Mouse (Mus musculus): ENCODE data around the gene Hps1.
"Not testable (repeated sequence)": the region's sequence is repeated elsewhere in the genome, so short reads cannot be mapped to it uniquely, and the experiment has no call there.

Hps1 gene

GRCm38 (mm10) chr19:42779531-42780155, at the start of gene Hps1:
TSS of gene Hps1 (minus strand) at chr19:42779978.
- DNase-seq (ENCODE audit: low spot score in 2 of 2) = peak; percentile 86 to 93

- DNase-seq (ENCODE audit: low spot score in 2 of 2) = no peak
These were observed 49.4 kb upstream of the Hps1 start for GRCm38 (mm10) chr19:42829196-42829595.

GRCm38 (mm10) chr19:42827843-42828242, 48.1 kb upstream of the Hps1 start:
- DNase-seq (ENCODE audit: low spot score in 2 of 2) = no peak

GRCm38 (mm10) chr19:42820109-42820508, 40.3 kb upstream of the Hps1 start:
- no peak for DNase-seq (ENCODE audit: low spot score in 2 of 2)

- DNase-seq (ENCODE audit: low spot score in 2 of 2) = no peak
These were observed 38.0 kb upstream of the Hps1 start for GRCm38 (mm10) chr19:42817761-42818160.

GRCm38 (mm10) chr19:42816261-42816660, 36.5 kb upstream of the Hps1 start:
- DNase-seq (ENCODE audit: low spot score in 2 of 2) = no peak

- no peak for DNase-seq (ENCODE audit: low spot score in 2 of 2)
These were observed 30.4 kb upstream of the Hps1 start for GRCm38 (mm10) chr19:42810140-42810539.

- no peak for DNase-seq (ENCODE audit: low spot score in 2 of 2)
These were observed 29.7 kb upstream of the Hps1 start for GRCm38 (mm10) chr19:42809491-42809890.

GRCm38 (mm10) chr19:42797866-42798265, 18.1 kb upstream of the Hps1 start:
- DNase-seq (ENCODE audit: low spot score in 2 of 2) = no peak

- DNase-seq (ENCODE audit: low spot score in 2 of 2) = no peak
These were observed 16.0 kb upstream of the Hps1 start for GRCm38 (mm10) chr19:42795801-42796200.

GRCm38 (mm10) chr19:42794914-42795613, 15.3 kb upstream of the Hps1 start:
- DNase-seq (ENCODE audit: low spot score in 2 of 2) = peak; percentile 55 to 91

GRCm38 (mm10) chr19:42788311-42788710, 8.5 kb upstream of the Hps1 start:
- DNase-seq (ENCODE audit: low spot score in 2 of 2) = peak in 1 of 2 experiments; percentile 27

GRCm38 (mm10) chr19:42785562-42786220, 5.9 kb upstream of the Hps1 start:
- no peak for DNase-seq (ENCODE audit: low spot score in 2 of 2)

- DNase-seq (ENCODE audit: low spot score in 2 of 2) = no peak
These were observed 5.4 kb upstream of the Hps1 start for GRCm38 (mm10) chr19:42785129-42785528.

- DNase-seq (ENCODE audit: low spot score in 2 of 2) = not testable (repeated sequence)
These were observed 369 bp upstream of the Hps1 start for GRCm38 (mm10) chr19:42780156-42780538.

GRCm38 (mm10) chr19:42777801-42778200, 2.0 kb downstream of the Hps1 start:
- DNase-seq (ENCODE audit: low spot score in 2 of 2) = no peak

GRCm38 (mm10) chr19:42776813-42777212, 3.0 kb downstream of the Hps1 start:
- no peak for DNase-seq (ENCODE audit: low spot score in 2 of 2)

GRCm38 (mm10) chr19:42770141-42770872, 9.5 kb downstream of the Hps1 start:
- DNase-seq (ENCODE audit: low spot score in 2 of 2) = no peak

GRCm38 (mm10) chr19:42769648-42770047, 10.1 kb downstream of the Hps1 start:
- no peak for DNase-seq (ENCODE audit: low spot score in 2 of 2)

GRCm38 (mm10) chr19:42767361-42767760, 12.4 kb downstream of the Hps1 start:
- no peak for DNase-seq (ENCODE audit: low spot score in 2 of 2)

- no peak for DNase-seq (ENCODE audit: low spot score in 2 of 2)
These were observed 15.4 kb downstream of the Hps1 start for GRCm38 (mm10) chr19:42764398-42764797.

GRCm38 (mm10) chr19:42756671-42757070, 23.1 kb downstream of the Hps1 start:
- DNase-seq (ENCODE audit: low spot score in 2 of 2) = no peak

Measured in left cerebral cortex, adult 9 months (tissue).